Mouse (Mus musculus): ENCODE results near the gene Card14. TPM values are rescaled to one million over a fixed set of nuclear protein-coding genes. Genes with fewer than 3 reads are reported as not detected.
A peak's percentile ranks its signal among the peaks of the same experiment; 100 is the strongest.
"Not testable (repeated sequence)": the region's sequence is repeated elsewhere in the genome, so short reads cannot be mapped to it uniquely, and the experiment has no call there.

The Card14 gene
- total RNA-seq, 2 experiments from 2014 or later: 0.38 to 0.54 TPM

GRCm38 (mm10) chr11:119353946-119354345 is 46.4 kb downstream of the Card14 start:
- intact Hi-C loops (cut with DNase I): no loop called here
- no peak for DNase-seq

GRCm38 (mm10) chr11:119354798-119355442 is 47.4 kb downstream of the Card14 start:
- intact Hi-C loops (cut with DNase I): no loop called here
- no peak for DNase-seq

GRCm38 (mm10) chr11:119355443-119356385 is 48.1 kb downstream of the Card14 start, which contains the start of the genes Sgsh and Slc26a11:
Gene Sgsh, minus strand, starts transcription at chr11:119355536.
Gene Slc26a11, plus strand, starts transcription at chr11:119355557.
- intact Hi-C loops (cut with DNase I): no loop called here
- peak; percentile 77 for DNase-seq

- no peak for DNase-seq
- intact Hi-C loops (cut with DNase I): no loop called here
These were observed 51.5 kb downstream of the Card14 start for GRCm38 (mm10) chr11:119359089-119359488.

- DNase-seq: no peak
- intact Hi-C loops (cut with DNase I): no loop called here
These were observed 55.4 kb downstream of the Card14 start for GRCm38 (mm10) chr11:119362769-119363533.

- intact Hi-C loops (cut with DNase I): no loop called here
- peak; percentile 79 for DNase-seq
These were observed 56.1 kb downstream of the Card14 start for GRCm38 (mm10) chr11:119363534-119364145.

GRCm38 (mm10) chr11:119375425-119375824 is 67.9 kb downstream of the Card14 start:
- no peak for DNase-seq
- intact Hi-C loops (cut with DNase I): no loop called here

- intact Hi-C loops (cut with DNase I): no loop called here
- no peak for DNase-seq
These were observed 69.8 kb downstream of the Card14 start for GRCm38 (mm10) chr11:119377326-119377725.

- intact Hi-C loops (cut with DNase I): no loop called here
- DNase-seq: no peak
These were observed 71.0 kb downstream of the Card14 start for GRCm38 (mm10) chr11:119378551-119378950.

GRCm38 (mm10) chr11:119381631-119382337 is 74.2 kb downstream of the Card14 start:
- DNase-seq: no peak
- intact Hi-C loops (cut with DNase I): no loop called here

GRCm38 (mm10) chr11:119382338-119382850 is 74.8 kb downstream of the Card14 start:
- intact Hi-C loops (cut with DNase I): no loop called here
- no peak for DNase-seq

- intact Hi-C loops (cut with DNase I): no loop called here
- no peak for DNase-seq
These were observed 77.3 kb downstream of the Card14 start for GRCm38 (mm10) chr11:119384904-119385303.

GRCm38 (mm10) chr11:119386306-119386705 is 78.7 kb downstream of the Card14 start:
- DNase-seq: no peak

GRCm38 (mm10) chr11:119387273-119387672 is 79.7 kb downstream of the Card14 start:
- DNase-seq; intact Hi-C loops (cut with DNase I): not testable (repeated sequence)

More at GRCm38 (mm10) chr11:119386306-119386705, 78.7 kb downstream of the Card14 start:
- intact Hi-C loops (cut with DNase I): no loop called here

GRCm38 (mm10) chr11:119389851-119390270 is 82.3 kb downstream of the Card14 start:
- peak; percentile 75 for DNase-seq

GRCm38 (mm10) chr11:119390271-119391231 is 83.0 kb downstream of the Card14 start:
- intact Hi-C loops (cut with DNase I): no loop called here
- peak; percentile 29 for DNase-seq

More at GRCm38 (mm10) chr11:119389851-119390270, 82.3 kb downstream of the Card14 start:
- intact Hi-C loops (cut with DNase I): no loop called here

- DNase-seq: no peak
- intact Hi-C loops (cut with DNase I): no loop called here
These were observed 83.9 kb downstream of the Card14 start for GRCm38 (mm10) chr11:119391386-119392000.
